Mouse (Mus musculus) cerebellum, adult 9-11 months (tissue): Measurements from ENCODE around the gene Ntng1.

Experiments used
- DNase-seq: peaks from one replicate; pipeline ENCODE4 v3.0.0; 2022

Gene Ntng1

DNA sequence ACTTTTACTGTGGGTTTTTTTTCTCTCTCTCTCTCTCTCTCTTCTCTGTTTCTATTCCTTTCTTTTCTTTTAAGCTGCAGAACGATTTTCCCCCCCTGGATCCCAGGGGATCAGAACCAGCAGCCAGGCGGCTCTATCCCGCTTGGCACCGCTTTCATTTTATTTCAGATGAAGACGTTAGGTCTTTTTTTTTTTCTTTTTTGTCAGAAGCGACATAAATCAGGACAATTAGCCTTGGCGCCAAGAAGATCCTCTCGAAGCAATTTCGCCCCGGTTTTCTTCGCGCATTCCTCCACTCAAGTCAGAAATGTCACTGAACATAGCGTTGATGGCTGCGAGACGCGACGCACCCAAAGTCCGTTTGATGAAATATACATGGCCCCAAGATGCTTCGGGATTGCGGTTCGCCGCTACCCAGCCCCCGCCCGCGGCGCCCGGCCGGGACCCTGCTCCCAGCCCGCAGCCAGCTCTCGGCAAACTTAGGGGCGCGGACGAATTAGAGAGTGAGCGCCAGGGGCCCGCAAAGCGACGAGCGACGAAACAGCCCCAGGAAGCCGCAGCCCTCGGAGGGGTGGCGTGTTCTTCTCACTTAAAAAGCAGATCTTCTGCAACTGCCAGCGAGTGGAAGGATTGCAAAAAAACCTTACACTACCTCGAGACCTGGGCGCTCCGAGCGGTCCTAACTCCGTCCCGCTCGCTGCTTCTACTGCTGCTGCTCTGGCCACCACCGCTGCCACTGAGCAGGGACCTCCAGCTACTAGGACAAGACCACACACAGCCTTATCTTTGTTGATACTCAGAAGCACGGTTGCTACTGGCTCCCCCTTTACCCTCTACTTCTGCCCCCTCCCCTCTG is at the start of gene Ntng1:
Ntng1 (minus strand) TSS at position 806 of the 856 bp plus-strand sequence.
- DNase-seq, result peak; percentile 45

DNA sequence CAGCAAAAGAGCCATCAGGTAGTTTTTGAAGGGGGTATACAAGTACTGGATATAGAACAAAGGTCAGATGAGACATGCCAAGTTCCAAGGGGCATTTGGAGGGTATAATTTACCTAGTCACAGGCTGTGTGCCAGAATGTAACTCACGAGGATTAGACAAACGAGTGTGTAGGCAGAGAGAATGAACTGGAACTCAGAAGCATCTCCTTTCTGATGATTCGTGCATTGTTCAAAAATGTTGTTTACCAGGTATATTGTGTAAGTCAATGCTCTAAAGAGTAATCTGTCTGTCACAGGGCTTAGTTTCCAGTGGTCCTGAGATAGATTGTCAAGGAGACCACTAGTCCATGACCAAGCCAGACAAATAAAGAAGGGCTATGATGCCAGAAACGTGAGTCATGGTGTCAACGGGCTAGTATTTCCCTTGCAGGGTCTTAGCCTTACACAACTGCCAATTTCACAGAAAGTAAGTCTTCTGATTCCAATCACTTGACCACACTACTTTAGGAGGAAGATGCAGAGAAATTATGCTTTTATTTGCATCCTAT is 43.7 kb upstream of the Ntng1 start:
- no peak for DNase-seq

DNA sequence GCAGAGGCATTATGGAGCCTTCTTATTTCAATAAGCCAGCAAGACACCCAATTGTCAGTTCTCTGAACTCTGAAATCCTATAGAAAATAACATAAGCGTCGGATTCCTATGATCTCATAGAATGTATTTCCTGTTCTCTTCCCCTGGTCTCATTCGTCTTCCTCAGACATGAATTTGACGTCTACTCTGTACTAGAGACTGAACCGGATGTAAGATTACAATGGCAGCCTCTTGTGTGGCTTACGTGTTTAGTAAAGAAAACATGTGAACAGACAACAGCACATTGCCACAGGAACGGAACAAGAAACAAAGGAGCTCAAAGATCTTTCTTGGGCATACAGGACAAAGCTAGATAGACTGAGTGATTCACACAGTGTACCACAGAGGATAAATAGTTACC is 5.3 kb upstream of the Ntng1 start:
- DNase-seq, result no peak

DNA sequence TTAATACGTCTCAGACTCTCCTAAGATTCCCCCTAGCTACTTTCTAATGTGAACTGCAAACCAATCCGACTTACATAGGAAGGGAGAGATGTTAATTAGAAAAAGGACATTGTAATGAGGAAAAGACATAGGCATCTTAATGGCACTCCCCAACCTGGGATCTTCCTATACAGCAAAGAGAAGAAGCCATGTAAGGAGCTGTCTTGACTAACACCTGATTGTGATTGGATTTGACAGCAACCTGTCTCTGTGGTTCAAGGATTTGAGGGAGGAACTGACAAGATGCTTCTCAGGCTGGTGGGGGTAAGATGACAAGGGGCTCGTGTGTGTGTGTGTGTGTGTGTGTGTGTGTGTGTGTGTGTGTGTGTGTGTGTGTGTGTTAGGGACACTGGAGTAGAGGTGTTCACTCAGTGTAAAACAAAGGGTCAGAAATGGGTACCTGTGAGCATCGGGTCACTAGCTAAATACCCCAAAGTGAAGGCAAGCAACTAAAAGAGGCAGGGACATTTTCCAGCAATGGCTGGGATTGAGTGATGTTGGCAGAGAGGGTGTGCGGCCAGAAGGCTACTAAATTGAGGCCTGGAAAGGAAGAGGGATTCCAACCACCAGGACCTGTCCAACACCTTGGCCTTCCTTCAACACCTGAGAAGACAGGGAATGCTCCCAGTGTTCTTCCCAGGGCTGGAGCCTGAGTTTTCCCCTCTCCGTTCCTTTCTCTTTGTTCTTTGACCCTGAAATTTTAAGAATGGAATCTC is 667 bp upstream of the Ntng1 start:
- peak; percentile 57 for DNase-seq

DNA sequence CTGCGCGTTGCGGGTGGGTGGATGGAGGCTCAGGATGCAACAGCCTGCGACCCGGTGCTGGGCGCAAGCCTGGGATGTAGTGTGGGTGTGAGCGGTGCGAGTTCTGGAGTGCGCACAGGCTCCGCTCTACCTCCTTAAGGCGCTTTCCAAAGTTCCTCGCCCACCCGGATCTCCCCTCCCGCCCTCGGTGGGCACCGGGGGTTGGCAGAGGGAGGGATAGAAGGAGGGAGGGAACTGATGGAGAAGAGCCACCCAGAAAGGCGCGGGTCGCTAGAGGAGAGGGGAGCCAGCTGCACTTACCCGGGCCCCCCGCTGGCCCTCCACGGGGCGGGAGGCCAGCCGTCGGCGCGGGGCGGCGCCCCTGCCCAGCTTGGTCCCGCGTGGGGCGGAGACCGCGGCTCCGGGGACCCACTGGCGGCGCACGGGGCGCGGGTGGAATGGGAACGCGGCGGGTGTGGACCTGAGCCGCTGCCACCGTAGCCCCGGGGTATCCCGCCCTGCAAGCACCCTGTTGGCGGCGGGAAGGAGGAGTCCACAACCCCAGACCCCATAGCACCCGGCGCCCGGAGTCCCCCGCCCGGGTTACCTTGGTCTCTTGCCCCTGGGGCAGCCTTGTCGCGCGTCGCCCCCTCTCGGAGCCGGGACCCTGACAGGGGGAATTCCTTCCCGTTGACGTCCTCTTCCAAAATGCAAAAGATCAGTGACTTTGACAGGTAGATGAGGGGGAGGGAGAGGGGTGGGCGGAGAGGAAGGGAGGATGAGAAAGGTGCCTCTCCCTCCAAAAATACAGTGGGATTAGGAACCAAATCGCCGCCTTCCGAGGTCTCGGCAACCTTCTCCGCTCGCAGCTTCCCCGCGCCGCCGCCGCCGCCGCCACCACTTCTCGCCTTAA is 1.3 kb downstream of the Ntng1 start:
- peak; percentile 60 for DNase-seq

DNA sequence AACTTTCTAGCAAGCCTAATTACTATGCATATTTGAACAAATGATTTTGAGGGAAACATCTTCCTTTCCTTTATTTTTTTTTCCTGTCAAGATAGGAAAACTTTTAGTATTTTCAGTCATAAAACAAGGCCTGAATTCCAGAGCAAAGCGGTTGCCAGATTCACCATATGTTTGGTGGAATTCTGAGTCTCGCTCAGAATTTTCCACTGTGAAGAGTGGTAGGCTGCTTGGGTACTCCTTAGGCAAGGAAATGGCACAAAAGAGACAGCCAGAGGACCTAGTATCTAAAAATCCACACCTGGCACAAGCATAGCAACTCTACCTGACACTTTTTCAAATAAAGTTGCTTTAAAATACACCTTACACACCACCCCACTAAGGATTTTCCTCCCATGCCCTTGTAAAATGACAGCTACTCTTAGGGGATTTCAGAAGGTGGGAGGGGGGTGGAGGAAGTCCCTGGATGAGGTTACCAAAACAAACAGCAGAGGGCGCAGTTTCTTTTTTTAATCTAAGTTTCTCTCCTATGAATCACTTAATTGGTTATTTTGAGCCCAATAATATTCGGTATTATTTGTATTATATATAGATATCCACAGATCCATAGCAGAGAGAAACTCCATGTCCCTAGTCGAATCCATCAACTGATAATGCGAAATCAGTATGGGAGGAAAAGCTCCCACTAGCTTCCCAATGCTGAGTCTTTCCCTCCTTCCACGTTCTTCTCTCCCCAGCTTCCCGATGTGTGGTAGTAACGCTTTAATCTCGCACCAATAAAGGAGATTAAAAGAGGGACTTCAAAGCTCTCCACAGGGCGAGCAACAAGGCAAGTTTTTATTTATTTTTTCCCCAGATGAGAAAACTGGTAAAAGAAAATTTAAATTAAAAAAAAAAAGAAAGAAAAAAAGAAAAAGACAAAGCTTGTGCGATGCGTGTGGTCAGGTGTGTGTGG is 2.2 kb downstream of the Ntng1 start:
- DNase-seq, result peak; percentile 63

DNA sequence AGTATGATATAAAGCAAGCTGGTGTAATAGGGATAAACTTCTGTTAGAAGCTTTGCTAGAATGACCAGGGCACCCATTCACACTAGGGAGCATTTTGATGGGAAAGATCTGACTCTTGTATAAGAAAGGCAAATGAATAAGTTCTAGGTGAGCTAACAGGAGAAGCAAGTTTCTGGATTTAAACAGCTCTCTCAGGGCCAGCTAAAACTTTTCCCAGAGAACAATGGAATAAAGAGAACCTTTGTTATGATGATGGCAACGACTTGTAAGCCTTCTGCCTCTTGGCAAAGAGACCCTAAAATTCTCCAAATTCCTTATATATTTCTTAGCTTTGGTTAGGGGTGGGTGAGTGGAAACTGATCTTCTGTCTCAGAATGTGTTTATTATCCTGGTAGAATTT is 7.7 kb downstream of the Ntng1 start:
- no peak for DNase-seq

DNA sequence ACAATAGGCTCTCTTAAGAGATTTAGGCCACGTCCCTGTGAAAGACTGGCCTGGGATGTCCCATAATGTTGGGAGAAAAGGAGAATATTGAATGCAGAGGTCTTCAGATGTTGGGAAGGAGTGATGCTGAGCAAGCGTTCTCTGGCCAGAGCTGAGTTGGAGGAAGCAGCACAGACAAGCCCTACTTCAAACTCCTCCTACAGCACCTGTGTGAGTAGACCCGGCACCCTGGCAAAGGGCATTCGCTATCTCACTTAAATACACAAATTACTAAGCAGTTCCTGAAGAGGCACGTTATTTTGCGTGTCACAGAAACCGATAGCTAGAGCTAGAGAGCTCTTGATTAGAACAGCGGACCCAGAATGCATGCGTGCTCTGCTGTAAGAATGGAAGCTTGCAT is 10.7 kb downstream of the Ntng1 start:
- no peak for DNase-seq

DNA sequence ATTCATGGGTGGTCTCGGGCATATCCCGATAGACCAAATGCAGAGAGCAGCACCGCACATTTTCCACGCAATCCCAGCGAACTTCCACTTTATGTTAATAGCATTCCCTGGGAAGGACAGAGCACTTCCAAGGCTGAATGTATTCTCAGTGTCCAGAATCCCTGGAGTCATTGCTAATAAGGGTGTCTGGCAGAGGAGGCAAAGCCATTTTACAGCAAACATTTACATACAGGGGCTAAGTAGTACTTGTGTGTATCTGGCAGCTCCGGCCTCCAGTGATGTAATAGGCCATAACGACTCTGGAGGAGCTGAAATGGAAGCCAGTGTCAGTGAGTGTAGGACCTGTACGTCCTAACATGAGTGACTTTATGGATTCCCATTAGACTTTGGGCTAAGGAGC is 11.5 kb downstream of the Ntng1 start:
- no peak for DNase-seq

DNA sequence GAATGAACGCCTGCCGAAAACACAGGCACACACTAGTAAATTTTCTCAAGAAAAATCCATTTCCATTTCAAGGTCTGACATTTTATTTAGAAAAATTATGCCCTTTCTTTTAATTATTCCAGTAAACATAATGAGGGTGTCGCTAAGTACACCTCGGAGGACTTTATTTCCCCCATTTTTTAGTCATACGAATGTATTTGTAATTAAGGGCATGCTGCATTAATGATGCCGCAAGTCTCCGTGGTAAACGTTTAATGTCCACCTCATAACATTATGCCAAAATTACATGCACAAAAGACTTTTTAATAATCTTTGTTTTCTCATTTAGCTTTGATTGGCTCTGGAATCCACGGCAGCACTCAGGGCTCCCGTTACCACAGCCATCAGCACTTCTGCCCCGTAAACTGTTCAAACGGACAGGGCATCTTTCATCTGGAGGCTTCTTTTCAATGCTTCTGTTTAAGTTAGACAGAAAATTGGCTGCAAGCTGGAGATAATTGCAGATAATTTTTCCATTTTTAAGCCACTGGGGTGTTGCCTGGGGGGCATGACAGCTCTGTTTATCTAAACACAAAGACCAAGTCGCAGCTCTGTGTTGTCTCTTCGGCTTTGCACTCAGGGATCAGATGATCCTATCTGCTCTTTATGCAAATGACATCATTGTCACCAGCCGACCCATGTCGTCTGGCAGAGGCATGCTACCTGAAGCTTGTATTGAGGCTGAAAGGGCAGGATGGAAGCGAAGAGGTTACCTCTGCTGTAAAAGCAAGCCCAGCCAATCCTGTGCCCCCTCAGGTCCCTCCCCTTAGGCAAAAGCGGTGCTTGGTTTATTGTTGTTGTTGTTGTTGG is 12.5 kb downstream of the Ntng1 start:
- DNase-seq, result no peak

DNA sequence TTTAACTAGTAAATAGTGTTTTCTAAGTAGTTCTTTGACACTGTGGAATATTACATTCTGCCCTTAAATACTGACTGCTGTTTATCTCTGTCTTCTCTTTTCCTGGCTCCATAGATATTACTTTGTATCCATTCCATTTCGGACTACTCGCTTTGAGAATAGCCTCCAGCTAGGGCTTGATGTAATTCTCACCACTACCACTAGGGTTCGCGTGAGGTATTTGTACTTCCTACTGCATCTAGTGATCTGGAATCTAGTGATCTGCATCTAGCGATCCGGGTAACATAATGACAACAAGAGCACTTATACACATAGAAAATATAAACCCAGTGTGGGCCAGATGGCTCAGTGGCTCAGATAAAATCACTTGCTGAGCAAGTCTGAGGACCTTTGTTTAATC is 14.2 kb downstream of the Ntng1 start:
- DNase-seq, result no peak

DNA sequence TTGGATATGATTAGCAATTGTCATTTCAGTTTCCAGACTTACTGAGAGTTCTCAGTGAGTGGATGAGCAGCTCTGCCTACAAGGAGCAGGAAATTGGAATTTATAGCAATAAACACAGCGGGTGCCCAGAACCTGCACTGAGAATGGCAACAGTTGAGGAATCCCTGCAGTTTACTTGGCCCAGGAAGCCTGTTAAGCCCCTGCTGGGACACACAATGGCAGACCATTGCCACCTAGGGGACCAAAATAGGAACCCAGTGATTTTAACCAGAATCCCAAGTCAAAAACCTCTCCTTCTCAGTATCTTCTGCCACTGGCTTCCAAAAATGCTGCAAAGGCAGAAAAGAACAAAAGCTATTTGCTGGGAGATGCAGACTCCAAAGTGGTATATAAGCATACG is 37.8 kb downstream of the Ntng1 start:
- DNase-seq, result peak; percentile 47

DNA sequence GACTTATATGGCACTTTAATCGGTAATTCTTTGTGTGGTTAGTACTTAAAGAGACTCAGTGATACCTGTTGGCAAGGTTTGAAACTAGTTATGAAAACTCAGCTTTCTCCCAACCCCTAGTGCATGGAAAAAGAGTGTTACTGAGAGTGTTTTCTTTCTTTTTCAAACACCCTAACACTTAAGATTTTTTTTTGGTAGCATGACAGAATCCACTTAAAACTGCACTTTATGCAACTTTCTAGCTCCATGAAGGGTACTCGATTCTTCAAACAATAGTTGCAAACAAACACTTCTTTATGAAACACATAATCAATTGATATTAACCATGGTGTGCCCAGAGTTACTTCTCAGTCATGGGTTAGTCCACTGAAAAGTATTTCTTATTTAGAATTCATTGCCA is 49.4 kb downstream of the Ntng1 start:
- no peak for DNase-seq

DNA sequence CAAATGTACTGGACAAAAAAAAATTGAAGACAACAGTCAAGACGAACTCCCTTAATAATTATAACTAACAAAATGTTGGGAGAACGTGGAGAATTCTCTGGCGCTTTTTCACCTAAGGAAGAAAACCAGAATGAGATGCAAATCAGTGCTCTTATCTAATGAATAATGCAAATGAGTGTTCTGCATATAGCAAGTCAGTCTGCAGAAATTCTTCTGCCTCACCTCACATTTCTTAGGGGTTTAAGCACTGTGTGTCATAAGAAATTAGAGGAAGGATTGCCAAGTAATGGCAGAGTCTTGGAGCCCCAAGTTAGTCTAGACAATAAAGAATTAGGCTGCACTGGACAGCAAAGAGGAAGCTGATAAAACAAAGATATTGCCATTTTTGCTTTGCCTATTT is 49.8 kb downstream of the Ntng1 start:
- no peak for DNase-seq

DNA sequence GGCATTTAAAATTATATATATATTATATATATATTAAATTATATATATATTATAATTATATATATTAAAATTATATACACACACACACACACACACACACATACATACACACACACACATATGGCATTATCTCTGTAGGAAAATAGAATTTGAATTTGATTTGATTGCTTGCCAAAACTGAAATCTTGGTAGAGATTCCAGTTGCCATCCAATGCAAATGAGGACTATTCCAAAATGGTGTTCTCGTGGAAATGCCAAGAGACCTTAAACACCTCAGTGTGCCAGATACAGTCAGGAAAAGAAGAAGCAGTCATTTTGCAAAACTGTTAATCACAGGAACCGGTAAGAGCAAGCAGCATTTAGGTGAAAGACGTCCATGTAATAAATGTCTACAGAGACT is 51.3 kb downstream of the Ntng1 start:
- no peak for DNase-seq

DNA sequence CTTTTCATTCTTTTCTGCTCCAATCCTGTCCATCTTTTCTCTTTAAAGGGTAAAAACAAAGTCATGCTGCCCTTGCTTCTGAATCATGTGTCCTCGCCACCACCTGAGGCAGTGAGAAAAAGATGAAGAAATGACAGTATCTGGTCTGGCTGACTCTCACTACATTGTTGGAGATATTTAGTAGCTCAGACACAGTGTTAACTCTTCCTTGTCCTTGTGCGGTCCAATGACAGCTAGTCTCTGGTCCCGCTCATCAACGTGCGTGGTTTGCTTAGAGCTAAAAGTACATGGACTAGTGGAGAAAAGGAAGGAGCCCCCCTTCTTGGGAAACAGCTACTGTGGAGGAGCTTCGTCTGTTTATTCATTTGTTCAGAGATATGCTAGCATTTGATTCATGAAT is 56.6 kb downstream of the Ntng1 start:
- no peak for DNase-seq

DNA sequence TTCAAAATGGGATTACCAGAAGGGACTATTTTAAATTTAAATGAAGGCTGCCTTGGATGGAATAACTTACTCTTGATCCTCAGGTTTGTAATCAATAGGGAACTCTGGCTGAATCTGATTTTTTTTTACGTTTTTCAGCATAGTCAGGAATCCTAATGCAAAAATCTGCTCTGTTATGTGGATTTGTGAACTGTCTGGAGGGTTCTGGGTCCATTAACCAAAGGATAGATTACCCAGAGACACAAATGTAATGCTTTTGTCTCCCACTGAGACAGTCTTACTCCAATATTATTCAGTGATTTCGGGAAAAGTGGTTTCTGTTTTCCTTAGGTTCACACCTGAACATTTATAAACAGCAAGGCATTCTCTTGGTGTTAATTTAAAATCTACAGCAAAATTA is 58.5 kb downstream of the Ntng1 start:
- no peak for DNase-seq

DNA sequence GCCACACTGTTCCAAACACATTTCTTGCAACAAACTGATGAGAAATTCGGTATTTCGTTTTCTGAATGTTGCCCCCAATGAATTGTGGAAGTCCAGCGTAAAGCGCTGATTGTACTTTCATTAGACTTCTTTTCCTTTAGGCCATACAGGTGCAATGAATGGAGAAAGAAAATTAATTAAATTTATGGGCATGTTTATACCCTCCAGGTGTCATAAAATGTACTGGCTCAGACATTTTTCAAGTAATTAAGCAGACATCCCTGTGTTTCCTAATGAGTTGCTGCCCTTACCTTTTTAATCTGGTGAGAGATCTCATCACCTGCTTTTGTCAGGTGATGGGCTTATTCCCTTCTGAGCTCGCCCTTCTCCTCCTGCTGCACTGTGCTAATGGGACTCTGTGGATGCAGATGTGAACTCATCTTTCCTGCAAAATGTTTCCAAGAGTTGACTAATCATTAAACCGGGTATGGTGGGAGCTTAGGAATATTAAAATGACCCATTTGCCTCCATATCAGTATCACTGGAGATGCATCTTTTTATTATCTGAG is 79.0 kb downstream of the Ntng1 start:
- DNase-seq, result no peak

DNA sequence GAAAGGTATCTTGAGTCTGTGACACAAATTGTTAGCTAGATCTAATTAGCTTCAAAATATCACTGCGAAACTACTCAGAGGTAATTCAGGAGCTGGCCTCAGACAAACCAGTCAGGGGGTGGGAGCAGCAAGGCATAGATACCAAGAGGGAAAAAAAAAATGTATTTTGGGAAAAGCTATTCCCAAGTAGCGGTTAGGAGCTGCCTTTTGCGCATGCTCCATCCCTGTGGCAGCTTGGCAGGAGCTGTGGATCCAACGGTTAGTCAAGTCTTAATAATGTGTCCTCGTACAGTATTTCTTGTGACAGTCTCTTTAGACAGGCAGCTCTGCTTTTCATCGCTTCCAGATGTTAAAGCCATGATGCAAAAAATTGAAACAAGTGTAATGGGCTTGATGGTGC is 87.9 kb downstream of the Ntng1 start:
- no peak for DNase-seq

DNA sequence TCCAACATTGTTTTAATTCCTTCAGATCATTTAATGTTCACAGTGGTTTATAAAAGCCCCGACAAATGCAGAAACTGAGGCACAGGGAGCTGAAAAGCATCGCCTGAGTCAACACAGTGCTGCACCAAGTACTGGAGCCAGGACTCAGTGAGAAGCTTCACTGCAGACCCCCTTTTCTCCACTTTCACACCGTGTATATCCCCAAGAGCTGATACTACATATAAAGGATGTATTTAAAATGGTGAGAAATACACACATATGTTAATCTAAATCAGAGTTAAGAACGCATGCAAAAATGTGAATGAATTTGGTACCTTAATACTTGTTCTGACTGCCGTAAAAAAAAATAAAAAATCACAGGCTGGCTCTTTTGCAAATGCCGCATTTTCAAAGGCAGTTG is 88.4 kb downstream of the Ntng1 start:
- DNase-seq, result no peak

DNA sequence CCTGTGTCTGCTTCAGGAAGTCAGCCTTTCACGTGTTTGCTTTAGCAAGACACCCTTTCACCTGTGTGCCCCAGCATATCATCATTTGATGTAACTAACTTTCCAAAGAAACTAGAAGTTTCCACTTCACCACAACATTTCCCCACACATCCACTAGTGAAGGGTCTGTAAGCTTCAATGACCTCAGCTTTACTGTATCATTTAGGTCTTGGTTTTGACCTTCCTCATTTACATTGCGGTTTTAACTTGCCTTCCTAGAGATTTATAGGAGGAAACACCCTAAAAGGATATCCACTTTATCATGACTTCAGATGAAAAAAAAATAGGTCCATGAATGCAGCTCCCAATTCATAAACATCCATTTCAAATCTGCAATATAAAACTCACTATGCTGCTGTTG is 89.7 kb downstream of the Ntng1 start:
- no peak for DNase-seq
